ENCODE assay signal across 11 mouse cellular contexts in the genomic region with DNA sequence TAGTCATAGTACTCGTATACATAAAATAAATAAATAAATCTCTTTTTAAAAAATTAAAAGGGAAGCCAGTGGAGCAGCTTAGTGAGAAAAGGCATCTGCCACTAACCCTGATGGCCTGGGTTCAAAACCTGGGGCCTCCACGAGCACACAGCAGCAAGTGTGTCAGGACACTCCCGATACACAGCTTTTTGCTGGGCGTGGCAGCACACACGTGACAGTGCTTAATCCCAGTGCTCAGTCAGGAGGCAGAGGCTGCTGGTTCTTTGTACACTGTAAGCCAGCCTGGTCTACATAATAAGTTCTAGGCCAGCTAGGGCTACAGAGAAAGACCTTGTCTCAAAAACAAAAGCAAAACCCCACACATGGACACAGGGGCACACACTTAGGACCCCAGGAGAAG.
"Had no signal": no experiment of that assay in that cellular context is flagged by ENCODE, and none has a peak within 500 bp of the region (broad histone marks: within the 10 kb centered on the region; RNA-seq: fewer than 3 reads in every experiment).

No protein-coding gene starts in this region.

- H3K27ac ChIP-seq: kidney, embryonic 15.5 days; limb, embryonic 13.5 days; liver, embryonic 14.5 days; midbrain, embryonic 13.5 days had no signal

- DNase-seq: kidney, adult 2 months; kidney, postnatal 14 days; layer of hippocampus, adult 9-11 months; lung, adult 18-20 months; lung, postnatal 36 days; thymus, postnatal 36 days had no signal

- H3K4me3 ChIP-seq: kidney, embryonic 15.5 days; limb, embryonic 13.5 days; midbrain, embryonic 13.5 days; neural tube, embryonic 13.5 days had no signal
